Mouse (Mus musculus): ENCODE data around the gene Racgap1. TPM values are rescaled to one million over a fixed set of nuclear protein-coding genes. Genes with fewer than 3 reads are reported as not detected.

Racgap1 gene
- 4.6 TPM for polyA plus RNA-seq (2014; fragmentation: Illumina TruSeq; extraction: RNeasy Lipid Tissue Mini Kit (QIAGEN cat#74804); ENCODE audit: low read depth, low replicate concordance)

DNA sequence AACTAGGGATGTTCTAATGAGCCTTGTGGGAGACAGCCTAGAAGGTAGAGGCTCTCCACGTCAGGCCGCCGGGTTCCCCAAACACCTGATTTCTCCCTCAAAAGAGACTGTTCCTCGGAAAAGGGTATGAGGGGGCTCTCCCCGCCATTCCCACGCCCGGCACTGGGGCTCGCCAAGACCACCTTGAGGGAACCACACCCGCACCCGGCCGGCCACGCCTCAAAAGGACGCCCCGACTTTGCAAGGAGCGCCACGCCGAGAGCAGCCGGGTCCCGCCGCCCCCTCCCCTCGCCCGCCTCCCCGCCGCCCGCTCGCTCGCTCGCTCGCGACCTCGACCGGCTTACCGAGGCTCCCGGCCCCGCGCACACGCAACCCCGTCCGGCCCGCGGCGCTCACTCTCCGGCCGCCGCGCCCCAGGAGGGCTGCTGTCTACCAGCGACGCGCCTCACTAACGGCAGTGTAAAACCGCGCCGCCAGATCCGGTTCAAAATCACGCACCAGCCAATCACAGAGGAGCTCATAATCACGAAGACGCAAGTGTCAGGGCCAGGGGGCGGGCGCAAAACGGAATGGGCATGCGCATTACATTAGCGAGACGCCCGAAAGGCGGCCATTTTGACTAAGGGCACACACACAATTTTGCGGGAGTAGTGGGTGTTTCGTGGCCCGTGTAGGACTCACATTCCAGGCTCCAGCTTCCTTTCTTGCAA, at the start of gene Racgap1:
Gene Racgap1, minus strand, starts transcription at position 494 of the 710 bp plus-strand sequence.

DNA sequence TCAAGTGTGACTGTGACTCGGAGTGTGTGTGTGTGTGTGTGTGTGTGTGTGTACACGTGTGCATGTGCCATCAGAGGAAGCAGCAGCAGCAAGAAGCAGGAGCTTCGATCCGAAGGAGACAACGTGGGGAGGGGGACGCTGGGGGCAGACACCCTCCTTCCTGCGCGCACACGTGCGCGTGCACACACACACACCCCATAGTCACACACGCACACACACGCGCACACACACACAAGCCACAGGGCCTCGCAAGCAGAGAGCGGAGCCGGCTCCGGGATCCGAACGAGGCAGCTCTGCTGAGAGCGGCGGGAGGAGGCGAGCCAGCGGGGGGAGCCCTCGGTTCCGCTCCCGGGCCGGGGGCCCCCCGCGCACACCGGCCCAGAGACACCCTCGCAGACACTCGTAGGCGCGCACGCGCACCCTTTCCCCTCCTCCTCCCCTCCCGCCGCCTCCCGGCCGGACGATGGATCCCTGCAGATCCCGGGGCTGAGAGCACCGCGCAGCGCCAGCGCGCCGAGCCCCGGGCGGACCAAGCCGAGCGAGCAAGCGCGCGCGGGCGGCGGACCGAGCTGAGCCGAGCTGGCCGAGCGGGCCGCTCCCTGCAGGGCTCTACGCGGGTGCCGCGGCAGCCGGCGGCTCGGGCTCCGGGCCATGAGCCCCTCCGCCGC, 18.8 kb upstream of the Racgap1 start, which contains the start of gene Asic1:
Gene Asic1, plus strand, starts transcription at position 215 of the 668 bp plus-strand sequence.

DNA sequence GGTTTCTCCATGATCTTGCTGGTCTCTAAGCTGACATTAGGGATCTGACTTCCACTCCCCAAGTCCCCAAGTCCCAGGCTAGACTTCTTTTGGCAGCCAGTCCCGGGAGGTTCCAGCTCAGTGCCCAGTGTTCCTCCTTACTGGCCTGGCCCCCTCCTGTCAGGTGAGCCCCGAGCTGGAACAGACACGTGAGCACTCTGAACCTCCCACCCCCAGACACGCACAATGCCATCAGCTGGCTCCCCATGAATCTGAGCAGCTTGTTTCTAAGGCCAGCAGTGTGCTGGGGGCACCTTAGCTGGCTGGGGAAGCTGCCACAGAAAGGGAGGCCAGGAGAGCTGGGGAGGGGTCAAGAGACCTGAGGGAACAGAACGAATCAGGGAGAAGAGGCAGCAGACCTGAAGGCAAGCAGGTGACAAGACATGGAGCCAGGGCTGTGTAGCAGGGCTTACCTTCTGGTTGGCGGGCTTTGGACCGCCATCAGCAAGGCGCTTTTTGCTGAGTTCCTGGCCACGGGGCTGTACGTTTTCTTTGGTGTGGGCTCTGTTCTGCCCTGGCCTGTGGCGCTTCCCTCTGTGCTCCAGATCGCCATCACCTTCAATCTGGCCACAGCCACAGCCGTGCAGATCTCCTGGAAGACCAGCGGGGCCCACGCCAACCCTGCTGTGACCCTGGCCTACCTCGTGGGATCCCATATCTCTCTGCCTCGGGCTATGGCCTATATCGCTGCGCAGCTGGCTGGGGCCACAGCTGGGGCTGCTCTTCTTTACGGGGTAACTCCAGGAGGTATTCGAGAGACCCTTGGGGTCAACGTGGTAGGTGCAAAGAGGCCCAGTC, 50.3 kb downstream of the Racgap1 start, which contains the start of gene Aqp6:
Gene Aqp6, plus strand, starts transcription at position 415 of the 837 bp plus-strand sequence.

DNA sequence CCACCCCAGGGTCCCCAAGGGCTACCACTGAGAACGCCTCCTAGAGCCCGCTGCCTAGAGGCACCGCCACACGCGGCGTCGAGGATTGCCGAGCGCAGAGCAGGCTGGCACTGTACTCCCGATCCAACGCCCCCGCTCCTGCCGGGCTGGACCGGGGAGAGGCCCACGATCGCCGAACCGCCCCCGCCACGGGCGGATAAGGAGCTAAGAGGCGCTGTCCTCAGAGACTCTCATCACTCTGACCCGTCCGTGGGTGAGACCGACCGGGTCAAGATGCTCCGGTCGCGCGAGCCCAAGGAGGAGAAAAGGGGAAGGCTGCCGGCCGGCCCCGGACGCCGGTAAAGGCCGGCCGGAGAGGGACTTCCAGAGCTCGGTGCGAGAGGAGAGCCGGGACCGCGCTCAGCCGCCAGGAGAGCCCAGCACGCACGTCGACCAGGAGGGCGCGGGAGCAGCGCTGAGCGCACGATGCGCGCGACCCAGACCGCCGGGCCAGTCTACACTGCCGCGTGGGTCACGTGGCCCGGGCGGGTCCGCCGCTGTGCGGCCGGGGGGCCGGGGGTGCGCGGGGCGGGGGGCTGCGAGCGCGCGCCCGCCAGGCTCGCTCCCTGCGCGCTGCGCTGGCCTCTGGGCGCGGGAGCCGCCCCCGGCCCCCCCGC, 60.9 kb downstream of the Racgap1 start, which contains the start of gene Aqp5:
Gene Aqp5, plus strand, starts transcription at position 354 of the 656 bp plus-strand sequence.

DNA sequence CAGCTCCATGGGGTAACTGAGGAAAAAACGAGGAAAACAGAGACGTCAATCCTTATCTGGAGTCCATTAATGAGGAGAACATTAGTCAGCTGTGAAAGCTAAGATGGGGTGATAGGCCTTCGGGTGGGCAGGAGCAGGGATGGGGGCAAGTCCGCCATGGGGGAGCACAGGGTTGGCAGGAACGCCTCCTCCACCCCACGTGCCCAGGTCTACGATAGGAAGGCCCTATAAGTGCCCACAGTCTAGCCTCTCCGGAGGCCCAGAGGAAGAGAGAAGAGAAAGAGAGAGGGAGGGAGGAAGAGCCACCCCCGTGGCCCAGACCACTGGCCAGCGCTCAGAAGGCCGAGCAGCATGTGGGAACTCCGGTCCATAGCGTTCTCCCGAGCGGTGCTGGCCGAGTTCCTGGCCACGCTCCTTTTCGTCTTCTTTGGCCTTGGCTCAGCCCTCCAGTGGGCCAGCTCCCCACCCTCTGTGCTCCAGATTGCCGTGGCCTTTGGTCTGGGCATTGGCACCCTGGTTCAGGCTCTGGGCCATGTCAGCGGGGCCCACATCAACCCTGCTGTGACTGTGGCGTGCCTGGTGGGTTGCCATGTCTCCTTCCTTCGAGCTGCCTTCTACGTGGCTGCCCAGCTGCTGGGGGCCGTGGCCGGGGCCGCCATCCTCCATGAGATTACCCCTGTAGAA, 72.5 kb downstream of the Racgap1 start, which contains the start of gene Aqp2:
Gene Aqp2, plus strand, starts transcription at position 254 of the 684 bp plus-strand sequence.

Other genes starting within 250 kb of the Racgap1 start
- gene Nckap5l, start 193.9 kb downstream of the Racgap1 start, polyA plus RNA-seq (2014; fragmentation: Illumina TruSeq; extraction: RNeasy Lipid Tissue Mini Kit (QIAGEN cat#74804); ENCODE audit: low read depth, low replicate concordance): 4.5 TPM
- gene Bcdin3d, start 176.9 kb downstream of the Racgap1 start, polyA plus RNA-seq (2014; fragmentation: Illumina TruSeq; extraction: RNeasy Lipid Tissue Mini Kit (QIAGEN cat#74804); ENCODE audit: low read depth, low replicate concordance): 7.4 TPM
- 25.0 TPM for gene Faim2, start 123.5 kb downstream of the Racgap1 start, polyA plus RNA-seq (2014; fragmentation: Illumina TruSeq; extraction: RNeasy Lipid Tissue Mini Kit (QIAGEN cat#74804); ENCODE audit: low read depth, low replicate concordance)
- gene Aqp2, start 72.6 kb downstream of the Racgap1 start, polyA plus RNA-seq (2014; fragmentation: Illumina TruSeq; extraction: RNeasy Lipid Tissue Mini Kit (QIAGEN cat#74804); ENCODE audit: low read depth, low replicate concordance): 1.2 TPM
- 2.5 TPM for gene Aqp5, start 60.9 kb downstream of the Racgap1 start, polyA plus RNA-seq (2014; fragmentation: Illumina TruSeq; extraction: RNeasy Lipid Tissue Mini Kit (QIAGEN cat#74804); ENCODE audit: low read depth, low replicate concordance)
- 7.6 TPM for gene Aqp6, start 50.3 kb downstream of the Racgap1 start, polyA plus RNA-seq (2014; fragmentation: Illumina TruSeq; extraction: RNeasy Lipid Tissue Mini Kit (QIAGEN cat#74804); ENCODE audit: low read depth, low replicate concordance)
- not detected for gene Asic1, start 18.7 kb upstream of the Racgap1 start, polyA plus RNA-seq (2014; fragmentation: Illumina TruSeq; extraction: RNeasy Lipid Tissue Mini Kit (QIAGEN cat#74804); ENCODE audit: low read depth, low replicate concordance)
- 17.2 TPM for gene Smarcd1, start 50.5 kb upstream of the Racgap1 start, polyA plus RNA-seq (2014; fragmentation: Illumina TruSeq; extraction: RNeasy Lipid Tissue Mini Kit (QIAGEN cat#74804); ENCODE audit: low read depth, low replicate concordance)
- gene Gm17349, start 53.8 kb upstream of the Racgap1 start, polyA plus RNA-seq (2014; fragmentation: Illumina TruSeq; extraction: RNeasy Lipid Tissue Mini Kit (QIAGEN cat#74804); ENCODE audit: low read depth, low replicate concordance): not detected
- 164 TPM for gene Gpd1, start 65.9 kb upstream of the Racgap1 start, polyA plus RNA-seq (2014; fragmentation: Illumina TruSeq; extraction: RNeasy Lipid Tissue Mini Kit (QIAGEN cat#74804); ENCODE audit: low read depth, low replicate concordance)
- gene Cox14, start 74.0 kb upstream of the Racgap1 start, polyA plus RNA-seq (2014; fragmentation: Illumina TruSeq; extraction: RNeasy Lipid Tissue Mini Kit (QIAGEN cat#74804); ENCODE audit: low read depth, low replicate concordance): 110 TPM
- 59.7 TPM for gene Cers5, start 121.2 kb upstream of the Racgap1 start, polyA plus RNA-seq (2014; fragmentation: Illumina TruSeq; extraction: RNeasy Lipid Tissue Mini Kit (QIAGEN cat#74804); ENCODE audit: low read depth, low replicate concordance)
- gene Lima1, start 223.8 kb upstream of the Racgap1 start, polyA plus RNA-seq (2014; fragmentation: Illumina TruSeq; extraction: RNeasy Lipid Tissue Mini Kit (QIAGEN cat#74804); ENCODE audit: low read depth, low replicate concordance): 59.0 TPM

Data from adipose tissue, adult 10 weeks (tissue).